Mouse (Mus musculus) ES-E14 (cell line): ENCODE measurements at regions not wholly inside any gene's neighbourhood (a gene's known extent, or its start where the extent isn't known, plus 50 kb on each side); places are given as distances from the start of the nearest gene placed in this dataset.

Source experiments
- DNase-seq: peaks from one replicate; pipeline ENCODE4 v3.0.0-alpha.2; 2013; ENCODE audit warnings: low read depth, low spot score
- H3K27ac ChIP-seq: 2 replicates; pipeline ENCODE4 v1.5.1; 2012; ENCODE audit warnings: low read depth, mild to moderate bottlenecking, low read length, moderate library complexity, mixed read lengths; ENCODE audit not compliant: poor library complexity, insufficient read depth, severe bottlenecking
- H3K36me3 ChIP-seq: 2 replicates; pipeline ENCODE4 v1.6.1; 2012; ENCODE audit warnings: mild to moderate bottlenecking, low read length, moderate library complexity, mixed read lengths; ENCODE audit not compliant: control insufficient read depth, poor library complexity, insufficient read depth, severe bottlenecking
- H3K4me1 ChIP-seq, 2 experiments: fragments of 150-350 bp in 1 of 2; sonication (generic) in 1 of 2; 2 replicates each; pipeline ENCODE4 v1.6.1; 2012; ENCODE audit warnings: low read length in 2 of 2, mild to moderate bottlenecking in 1 of 2, mixed read lengths in 1 of 2; ENCODE audit not compliant: control insufficient read depth in 2 of 2, insufficient read depth in 2 of 2, poor library complexity in 1 of 2
- H3K4me3 ChIP-seq, 2 experiments: fragments of 150-350 bp in 1 of 2; sonication (generic) in 1 of 2; 2 replicates each; pipeline ENCODE4 v1.5.1; 2012; ENCODE audit warnings: low read length in 2 of 2, low read depth in 1 of 2, mild to moderate bottlenecking in 1 of 2, mixed read lengths in 1 of 2; ENCODE audit not compliant: insufficient read depth in 1 of 2, poor library complexity in 1 of 2, severe bottlenecking in 1 of 2
- H3K9ac ChIP-seq: 2 replicates; pipeline ENCODE4 v1.6.1; 2012; ENCODE audit warnings: low read depth, mild to moderate bottlenecking, low read length, mixed read lengths; ENCODE audit not compliant: poor library complexity, insufficient read depth, severe bottlenecking
- H3K9me3 ChIP-seq: fragments of 150-350 bp; sonication (generic); 2 replicates; pipeline ENCODE4 v1.6.1; 2012; ENCODE audit warnings: low read depth, mild to moderate bottlenecking, low read length; ENCODE audit not compliant: control insufficient read depth, insufficient read depth
- CHD2 ChIP-seq: IDR thresholded peaks from 2 replicates; pipeline ENCODE4 v1.6.1; 2014; ENCODE audit warnings: mild to moderate bottlenecking, low read depth, low read length, inconsistent platforms
- HCFC1 ChIP-seq: IDR thresholded peaks from 2 replicates; pipeline ENCODE4 v1.6.1; 2012; ENCODE audit warnings: low read length, inconsistent platforms, borderline replicate concordance; ENCODE audit not compliant: insufficient read depth
- MAFK ChIP-seq: IDR thresholded peaks from 2 replicates; pipeline ENCODE4 v1.6.1; 2014; ENCODE audit warnings: mild to moderate bottlenecking, low read depth, low read length, inconsistent platforms; ENCODE audit not compliant: insufficient read depth
- ZC3H11A ChIP-seq: IDR thresholded peaks from 2 replicates; pipeline ENCODE4 v1.6.1; 2012; ENCODE audit warnings: low read depth, mild to moderate bottlenecking, inconsistent platforms, low read length, borderline replicate concordance
- ZNF384 ChIP-seq: IDR thresholded peaks from 2 replicates; pipeline ENCODE4 v1.6.1; 2012; ENCODE audit warnings: low read depth, low read length, inconsistent platforms
- in situ Hi-C, 2 experiments: fragments of 600-800 bp; cut with MboI; formaldehyde crosslinking; loops; one replicate each; pipeline ENCODE4 v1.15.1; 2025; ENCODE audit warnings: low sequenced_read_pairs in 2 of 2, inconsistent platforms in 1 of 2; ENCODE audit not compliant: unreplicated experiment in 2 of 2

GRCm38 (mm10) chr13:59393231-59393938 lies 191.6 kb downstream of the Agtpbp1 start:
- H3K9me3 ChIP-seq = no peaks in the 10 kb centered on the region
- no peak for DNase-seq
- H3K36me3 ChIP-seq = no peaks in the 10 kb centered on the region
- H3K9ac ChIP-seq = no peak overlapping the region
- no peak overlapping the region for H3K4me3 ChIP-seq
- in situ Hi-C loops = no loop called here
- no peaks in the 10 kb centered on the region for H3K4me1 ChIP-seq
- TF ChIP-seq ZNF384 = no peak
- TF ChIP-seq CHD2 = no peak
- no peak for TF ChIP-seq HCFC1
- no peak for TF ChIP-seq MAFK
- TF ChIP-seq ZC3H11A = no peak
- H3K27ac ChIP-seq = no peak overlapping the region

DNA sequence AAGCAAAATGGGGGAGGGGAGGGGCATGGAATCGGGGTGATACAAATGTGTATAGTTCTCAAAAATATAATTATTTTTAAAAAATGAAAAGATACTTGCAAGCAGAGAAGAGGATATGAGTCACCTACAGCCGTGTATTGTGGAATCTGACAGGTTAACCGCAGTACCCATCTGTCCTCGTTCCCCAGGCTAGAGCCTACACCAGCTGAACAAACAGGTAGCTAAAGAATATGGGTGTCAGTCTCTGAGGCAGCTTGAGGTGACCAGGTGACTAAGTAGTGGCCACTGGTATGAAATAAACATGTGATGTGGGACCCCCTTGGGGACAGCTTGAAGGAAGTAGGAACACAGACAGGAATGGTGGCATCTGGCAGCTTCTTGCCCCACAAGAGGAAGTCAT lies 192.2 kb downstream of the Agtpbp1 start:
- TF ChIP-seq MAFK (no peak), HCFC1 (no peak), ZNF384 (no peak), CHD2 (no peak), ZC3H11A (no peak)
- H3K27ac ChIP-seq = no peak overlapping the region
- in situ Hi-C loops = no loop called here
- no peak overlapping the region for H3K4me3 ChIP-seq
- H3K9ac ChIP-seq = no peak overlapping the region
- no peaks in the 10 kb centered on the region for H3K36me3 ChIP-seq
- H3K9me3 ChIP-seq = no peaks in the 10 kb centered on the region
- DNase-seq = no peak
- H3K4me1 ChIP-seq = no peaks in the 10 kb centered on the region

- Histone ChIP-seq H3K9ac (no peak overlapping the region), H3K9me3 (no peaks in the 10 kb centered on the region), H3K4me1 (no peaks in the 10 kb centered on the region), H3K4me3 (no peak overlapping the region), H3K36me3 (no peaks in the 10 kb centered on the region), H3K27ac (no peak overlapping the region)
- DNase-seq = no peak
- in situ Hi-C loops = no loop called here
- TF ChIP-seq MAFK = no peak
- TF ChIP-seq HCFC1 = no peak
- no peak for TF ChIP-seq CHD2
- no peak for TF ChIP-seq ZNF384
These were observed 197.3 kb downstream of the Agtpbp1 start for GRCm38 (mm10) chr13:59387627-59388325.

- in situ Hi-C loops = no loop called here
- TF ChIP-seq CHD2 (no peak), ZNF384 (no peak), HCFC1 (no peak), MAFK (no peak), ZC3H11A (no peak)
- H3K4me3 ChIP-seq = no peak overlapping the region
- no peak for DNase-seq
- H3K36me3 ChIP-seq = no peaks in the 10 kb centered on the region
- no peak overlapping the region for H3K27ac ChIP-seq
- no peak overlapping the region for H3K9ac ChIP-seq
- H3K4me1 ChIP-seq = no peaks in the 10 kb centered on the region
- H3K9me3 ChIP-seq = no peaks in the 10 kb centered on the region
These were observed 198.0 kb downstream of the Agtpbp1 start for GRCm38 (mm10) chr13:59386935-59387540.
